Mouse (Mus musculus): ENCODE data around the gene Krt17.

DNA sequence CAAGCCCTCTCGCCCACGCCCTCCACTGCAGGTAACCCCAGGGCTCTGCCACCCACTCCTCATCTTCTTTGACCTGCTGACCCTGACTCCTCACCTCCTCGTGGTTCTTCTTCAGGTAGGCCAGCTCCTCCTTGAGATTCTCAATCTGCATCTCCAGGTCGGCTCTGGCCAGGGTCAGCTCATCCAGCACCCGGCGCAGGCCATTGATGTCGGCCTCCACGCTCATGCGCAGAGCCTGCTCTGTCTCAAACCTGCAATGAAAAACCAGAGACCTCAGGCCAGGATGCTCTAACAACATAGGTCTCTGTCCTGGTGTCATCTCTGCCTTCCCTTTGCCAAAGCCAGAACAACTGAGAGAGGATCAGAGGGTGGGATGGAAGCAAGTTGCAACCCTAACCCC is 1.8 kb downstream of the Krt17 start:
- TF ChIP-seq CTCF (IDR thresholded peaks at IDR 0.05; ENCODE audit: insufficient read depth, low read length) (no peak), POLR2A (IDR thresholded peaks at IDR 0.05; ENCODE audit: borderline replicate concordance, extremely low read depth, low read depth, low read length) (no peak)
